Mouse (Mus musculus) hindbrain, postnatal 0 days (tissue): ENCODE results near the gene Svs1. TPM values are rescaled to one million over a fixed set of nuclear protein-coding genes. Genes with fewer than 3 reads are reported as not detected.

Experiments
- ATAC-seq: fragments of 200-750 bp; cut with Nextera tagmentation; 2 replicates; pipeline ENCODE4 v1.8.0; 2017; ENCODE audit warnings: mild to moderate bottlenecking, moderate TSS enrichment, moderate library complexity
- DNase-seq: peaks from one replicate; pipeline ENCODE4 v3.0.0-alpha.2; 2015; ENCODE audit warnings: low spot score
- H3K27ac ChIP-seq: fragments of 300-500 bp; sonication (generic); 2 replicates; pipeline ENCODE4 v1.5.1; 2014; ENCODE audit warnings: mild to moderate bottlenecking
- H3K27me3 ChIP-seq: fragments of 300-500 bp; sonication (generic); 2 replicates; pipeline ENCODE4 v1.6.1; 2014; ENCODE audit warnings: low read length, mixed read lengths; ENCODE audit not compliant: insufficient read depth
- H3K36me3 ChIP-seq: fragments of 300-500 bp; sonication (generic); 2 replicates; pipeline ENCODE4 v1.6.1; 2014; ENCODE audit warnings: low read length, mixed read lengths; ENCODE audit not compliant: insufficient read depth
- H3K4me1 ChIP-seq: fragments of 300-500 bp; sonication (generic); 2 replicates; pipeline ENCODE4 v1.6.1; 2014; ENCODE audit warnings: antibody characterized with exemption, low read length, mixed read lengths; ENCODE audit not compliant: insufficient read depth
- H3K4me2 ChIP-seq: fragments of 300-500 bp; sonication (generic); 2 replicates; pipeline ENCODE4 v1.6.1; 2014; ENCODE audit warnings: low read depth, mild to moderate bottlenecking, low read length, moderate library complexity, mixed read lengths
- H3K4me3 ChIP-seq: fragments of 300-500 bp; sonication (generic); 2 replicates; pipeline ENCODE4 v1.5.1; 2014; ENCODE audit warnings: low read length
- H3K9ac ChIP-seq: fragments of 300-500 bp; sonication (generic); replicated peaks from 2 replicates; pipeline ENCODE4 v1.6.1; 2014; ENCODE audit warnings: mild to moderate bottlenecking, low read length, moderate library complexity, mixed read lengths
- H3K9me3 ChIP-seq: fragments of 300-500 bp; sonication (generic); 2 replicates; pipeline ENCODE4 v1.6.1; 2016; ENCODE audit warnings: low read length, mixed read lengths
- CTCF ChIP-seq: IDR thresholded peaks from 2 replicates; pipeline ENCODE4 v1.5.1; 2016; ENCODE audit warnings: antibody characterized with exemption, control low read depth, low read depth
- WGBS: fragments of 180-500 bp; shearing (Covaris S2); extraction: QIAGEN DNeasy Blood & Tissue Kit; methylation state at CpG from one replicate; pipeline ENCODE4 v1.1.7; 2014; 5-methylcytosine and 5-hydroxymethylcytosine counted together
- polyA plus RNA-seq: library from polyadenylated mRNA; unstranded; fragments of >200 nt; fragmentation: Nextera tagmentation; extraction: Ambion mirVana; gene quantifications from 2 replicates; pipeline ENCODE4 v1.2.1, GENCODE M21; 2015
- total RNA-seq: library from RNA; depleted of rRNA; stranded (reverse); fragments of >200 nt; gene quantifications from 2 replicates; pipeline ENCODE4 v1.2.3, GENCODE M21; 2014

Svs1 gene
- total and polyA plus RNA-seq, 2 experiments from 2014 or later, result not detected

DNA sequence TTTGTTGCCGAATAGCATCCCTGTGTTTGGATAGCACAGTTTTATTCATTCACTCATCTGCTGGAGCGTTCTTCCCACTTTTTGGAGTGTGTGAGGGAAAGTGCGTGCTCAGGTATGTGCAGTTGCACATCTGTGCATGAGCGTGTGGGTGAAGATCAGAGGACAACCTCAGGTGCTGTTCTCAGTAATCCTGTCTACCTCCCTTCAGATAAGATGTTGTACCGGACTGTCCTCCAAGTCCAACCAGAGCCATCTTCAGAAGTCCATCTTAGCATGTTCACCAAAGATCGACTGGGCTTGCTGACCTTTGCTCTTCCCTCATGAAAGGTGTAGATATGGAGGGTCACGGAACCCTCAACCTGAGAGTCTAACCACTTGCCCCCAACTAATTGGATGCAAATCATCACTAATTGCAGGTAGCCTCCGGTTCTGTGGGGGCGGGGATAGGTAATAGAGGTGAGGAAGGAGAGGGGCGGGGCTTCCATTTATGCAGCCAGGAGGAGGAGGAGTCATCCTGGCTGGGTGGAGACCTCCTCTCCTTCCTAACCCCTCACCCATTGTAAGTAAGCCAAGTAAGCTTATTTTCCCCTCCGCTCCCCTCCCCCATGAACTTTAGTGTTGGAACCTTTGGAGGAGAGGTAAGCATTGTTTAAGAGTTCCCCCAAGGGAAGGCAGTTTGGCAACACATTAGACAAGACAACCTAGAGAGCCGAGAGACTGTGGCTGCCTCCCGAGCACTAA lies 21.9 kb downstream of the Svs1 start:
- Histone ChIP-seq H3K27me3 (no peaks in the 10 kb centered on the region), H3K4me3 (peak overlapping the region; percentile 23), H3K27ac (no peak overlapping the region), H3K4me2 (peak overlapping the region; percentile 52), H3K9ac (no peak overlapping the region), H3K36me3 (no peaks in the 10 kb centered on the region), H3K4me1 (peaks cover 3% of the 10 kb centered on the region; the same call in 1 of the 2 replicates), H3K9me3 (no peaks in the 10 kb centered on the region)
- no peak for TF ChIP-seq CTCF
- WGBS, result 33% methylated on average over 13 of the region's 13 CpGs
- no peak for DNase-seq
- peak; percentile 32; the same call in 1 of the 2 replicates for ATAC-seq

DNA sequence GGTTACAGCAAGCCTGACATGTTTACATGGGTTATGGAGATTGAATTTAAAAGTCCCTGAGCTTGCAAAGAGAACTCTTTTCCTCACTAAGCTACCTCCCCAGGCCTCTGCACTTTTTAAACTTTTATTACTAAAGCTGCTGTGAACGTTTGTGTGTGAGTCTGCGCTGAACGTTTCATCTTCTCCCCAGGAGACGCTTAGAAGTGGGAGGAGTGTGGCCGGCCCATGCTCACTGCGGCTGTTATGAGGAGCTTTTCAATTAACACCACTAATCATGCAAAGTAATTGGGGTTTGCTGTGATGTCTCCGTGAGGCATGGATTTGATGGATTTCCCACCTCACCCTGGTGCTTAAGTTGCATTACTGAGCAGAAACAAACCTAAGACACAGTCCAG lies 22.5 kb downstream of the Svs1 start:
- peak overlapping the region; percentile 52; the same call in 1 of the 2 replicates for H3K4me2 ChIP-seq
- H3K9me3 ChIP-seq, result no peaks in the 10 kb centered on the region
- 31% methylated on average over 7 of the region's 7 CpGs for WGBS
- no peak overlapping the region for H3K27ac ChIP-seq
- H3K27me3 ChIP-seq, result no peaks in the 10 kb centered on the region
- no peak overlapping the region for H3K4me3 ChIP-seq
- peaks cover 3% of the 10 kb centered on the region; the same call in 1 of the 2 replicates for H3K4me1 ChIP-seq
- ATAC-seq (no peak; the same call in 1 of the 2 replicates), DNase-seq (peak; percentile 27)
- no peak for TF ChIP-seq CTCF
- H3K9ac ChIP-seq, result no peak overlapping the region
- H3K36me3 ChIP-seq, result no peaks in the 10 kb centered on the region

DNA sequence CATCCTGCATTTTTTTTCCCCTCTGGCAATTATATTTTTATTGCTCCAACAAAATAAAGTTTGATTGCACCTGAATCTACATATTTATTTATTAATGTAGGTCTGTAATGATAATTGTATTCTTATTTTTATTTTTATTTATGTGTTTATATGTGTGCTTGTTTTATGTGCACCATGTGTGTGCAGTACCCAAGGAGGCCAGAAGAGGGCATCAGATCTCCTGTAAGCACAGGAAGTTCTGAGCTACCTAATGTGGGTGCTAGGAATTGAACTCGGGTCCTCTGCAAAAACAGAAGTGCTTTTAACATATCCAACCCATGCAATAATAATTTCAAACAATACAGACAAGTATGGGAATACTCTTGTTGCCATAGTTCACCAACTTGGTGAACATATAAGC lies 23.0 kb downstream of the Svs1 start:
- Histone ChIP-seq H3K9ac (no peak overlapping the region), H3K4me2 (no peak overlapping the region), H3K4me3 (no peak overlapping the region), H3K27ac (no peak overlapping the region), H3K4me1 (peaks cover 3% of the 10 kb centered on the region; the same call in 1 of the 2 replicates), H3K36me3 (no peaks in the 10 kb centered on the region), H3K9me3 (no peaks in the 10 kb centered on the region), H3K27me3 (no peaks in the 10 kb centered on the region)
- DNase-seq, result no peak
- TF ChIP-seq CTCF, result peak; percentile 41
- ATAC-seq, result no peak
- WGBS, result 88% methylated on average over 1 of the region's 1 CpGs

DNA sequence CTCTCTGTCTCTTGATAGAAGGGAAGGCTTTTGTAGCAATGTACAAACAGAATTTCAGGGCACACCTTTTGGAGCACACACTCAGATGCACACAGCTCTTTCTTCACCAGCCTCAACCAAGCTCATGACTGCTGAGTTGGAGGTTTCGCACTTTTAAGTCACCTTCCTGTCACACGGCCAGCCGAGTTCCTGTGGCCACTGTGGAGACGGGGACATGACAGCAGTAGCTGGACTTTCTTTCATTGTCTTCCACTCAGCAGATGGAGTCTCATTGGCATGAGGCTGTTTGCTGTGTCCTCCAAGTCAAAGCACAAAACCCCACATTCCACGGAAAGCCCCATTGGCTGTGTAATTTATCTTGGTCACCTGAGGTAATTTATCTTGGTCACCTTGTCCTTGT lies 24.5 kb downstream of the Svs1 start:
- ATAC-seq, result no peak
- Histone ChIP-seq H3K4me3 (no peak overlapping the region), H3K4me2 (no peak overlapping the region), H3K4me1 (peaks cover 3% of the 10 kb centered on the region; the same call in 1 of the 2 replicates), H3K9ac (no peak overlapping the region), H3K27ac (no peak overlapping the region), H3K27me3 (no peaks in the 10 kb centered on the region), H3K36me3 (no peaks in the 10 kb centered on the region), H3K9me3 (no peaks in the 10 kb centered on the region)
- no peak for TF ChIP-seq CTCF
- no peak for DNase-seq
- WGBS, result 77% methylated on average over 5 of the region's 5 CpGs

DNA sequence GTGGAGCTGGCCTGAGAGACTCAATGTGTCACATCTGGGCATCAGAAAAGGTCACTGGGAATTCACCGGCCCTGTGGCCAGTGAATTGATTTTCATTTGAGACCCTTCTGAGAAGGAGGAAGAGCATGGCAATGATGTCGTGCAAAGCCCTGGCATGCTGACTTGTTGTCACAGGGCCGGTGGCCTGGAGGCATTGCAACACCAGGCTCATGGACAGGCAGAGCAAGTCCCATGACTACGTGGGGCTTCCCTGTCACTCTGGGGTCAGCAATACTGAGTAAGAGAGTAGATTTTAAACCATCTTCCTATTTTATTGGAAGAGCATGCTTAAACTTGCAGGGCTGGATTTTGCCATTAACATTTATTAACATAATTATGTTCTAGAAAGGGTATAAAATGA lies 26.4 kb downstream of the Svs1 start:
- 85% methylated on average over 4 of the region's 4 CpGs for WGBS
- H3K4me3 ChIP-seq, result no peak overlapping the region
- no peak overlapping the region for H3K4me2 ChIP-seq
- no peak overlapping the region for H3K9ac ChIP-seq
- no peaks in the 10 kb centered on the region for H3K36me3 ChIP-seq
- H3K27me3 ChIP-seq, result no peaks in the 10 kb centered on the region
- DNase-seq (no peak), ATAC-seq (no peak)
- TF ChIP-seq CTCF, result no peak
- H3K27ac ChIP-seq, result no peak overlapping the region
- H3K9me3 ChIP-seq, result no peaks in the 10 kb centered on the region
- H3K4me1 ChIP-seq, result peaks cover 3% of the 10 kb centered on the region; the same call in 1 of the 2 replicates

DNA sequence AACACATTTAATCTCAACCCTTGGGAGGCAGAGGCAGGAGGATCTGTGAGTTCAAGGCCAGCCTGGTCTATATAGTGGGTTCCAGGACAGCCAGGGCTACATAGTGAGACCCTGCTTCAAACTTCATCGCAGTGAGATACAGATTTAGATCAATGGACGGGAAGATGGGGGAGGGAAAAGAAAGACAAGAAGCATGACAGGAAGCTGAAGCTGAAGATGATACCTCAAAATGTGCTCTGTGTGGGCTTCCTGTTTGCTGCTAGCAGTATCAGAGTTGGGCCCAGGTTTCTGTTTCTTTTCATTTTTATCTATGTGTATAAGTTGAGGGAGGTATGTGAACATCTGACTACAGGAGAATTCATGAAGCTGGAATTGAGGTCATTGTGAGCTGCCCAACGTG lies 26.8 kb downstream of the Svs1 start:
- TF ChIP-seq CTCF, result no peak
- WGBS, result 89% methylated on average over 3 of the region's 3 CpGs

DNA sequence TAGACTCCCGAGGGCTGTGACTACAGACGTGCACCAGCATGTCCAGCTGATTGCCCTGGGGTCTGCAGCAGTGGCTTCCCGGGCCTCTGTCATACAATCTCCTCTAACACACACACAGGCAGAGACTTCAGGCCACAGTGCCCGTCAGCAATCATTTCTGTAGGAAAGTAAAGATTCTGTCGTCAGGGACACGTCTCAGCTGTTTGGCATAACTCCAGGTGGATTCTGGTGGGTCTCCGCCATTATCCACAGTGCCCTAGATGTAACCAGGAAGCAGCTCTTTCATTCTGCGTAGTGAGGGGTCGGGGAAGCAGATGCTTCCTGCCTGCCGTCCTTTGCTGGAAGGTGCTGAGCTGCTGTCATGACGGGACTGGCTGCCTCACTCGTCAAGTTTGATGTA lies 30.5 kb downstream of the Svs1 start:
- DNase-seq, result peak; percentile 27
- Histone ChIP-seq H3K9me3 (no peaks in the 10 kb centered on the region), H3K36me3 (no peaks in the 10 kb centered on the region), H3K4me2 (no peak overlapping the region), H3K4me3 (no peak overlapping the region), H3K4me1 (0 out of 2 replicates have a peak, but pooled peaks cover 3% of the 10 kb centered on the region), H3K27me3 (no peaks in the 10 kb centered on the region), H3K27ac (no peak overlapping the region), H3K9ac (no peak overlapping the region)
- TF ChIP-seq CTCF, result no peak
- 44% methylated on average over 12 of the region's 12 CpGs for whole genome bisulfite sequencing
- ATAC-seq, result no peak

More for the DNA sequence above, 26.8 kb downstream of the Svs1 start:
- Histone ChIP-seq H3K9me3 (no peaks in the 10 kb centered on the region), H3K9ac (no peak overlapping the region), H3K27ac (no peak overlapping the region), H3K4me3 (no peak overlapping the region), H3K4me1 (peaks cover 2% of the 10 kb centered on the region; the same call in 1 of the 2 replicates), H3K36me3 (no peaks in the 10 kb centered on the region), H3K4me2 (no peak overlapping the region), H3K27me3 (no peaks in the 10 kb centered on the region)
- DNase-seq (no peak), ATAC-seq (no peak)
